Mouse (Mus musculus) ES-Bruce4 (cell line): Measurements from ENCODE around the gene Cabp4.

Experiments used
- CTCF ChIP-seq: IDR thresholded peaks from one replicate; pipeline ENCODE4 v1.8.1; 2011; ENCODE audit warnings: low read depth, low read length
- EP300 ChIP-seq: IDR thresholded peaks from 2 replicates; pipeline ENCODE4 v1.6.1; 2011; ENCODE audit warnings: low read depth, low read length; ENCODE audit not compliant: insufficient read depth
- POLR2A ChIP-seq: IDR thresholded peaks from one replicate; pipeline ENCODE4 v1.8.1; 2011; ENCODE audit warnings: low read length; ENCODE audit not compliant: insufficient read depth

DNA sequence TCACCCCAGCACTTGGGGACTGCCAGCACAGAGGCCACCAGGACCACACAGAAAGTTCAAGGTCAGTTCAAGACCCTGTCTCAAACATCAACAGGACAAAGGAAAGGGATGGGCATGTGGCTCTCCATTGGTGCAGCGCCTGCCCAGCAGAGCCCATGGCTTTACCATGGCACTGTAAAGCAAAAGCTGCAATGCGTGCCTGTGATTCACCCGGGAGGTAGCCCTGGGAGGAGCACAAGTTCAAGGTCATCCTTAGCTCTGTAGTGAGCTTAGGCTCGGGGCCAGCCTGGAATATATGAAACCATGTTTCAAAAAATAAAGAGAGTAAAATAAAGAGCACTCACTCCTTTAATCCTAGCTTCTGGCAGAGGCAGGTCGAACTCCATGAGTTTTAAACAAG, 8.1 kb upstream of the Cabp4 start:
- no peak for TF ChIP-seq CTCF
- TF ChIP-seq EP300, result no peak
- TF ChIP-seq POLR2A, result no peak
